Mouse (Mus musculus) erythroblast, embryonic 14.5 days (primary cell): ENCODE results near the gene Thap11.

Source experiments
- GATA1 ChIP-seq: IDR thresholded peaks from 2 replicates; pipeline ENCODE4 v1.6.1; 2012; ENCODE audit warnings: low read length, inconsistent platforms, mixed read lengths
- TAL1 ChIP-seq: IDR thresholded peaks from 3 replicates; pipeline ENCODE4 v1.6.1; 2012; ENCODE audit warnings: low read length, inconsistent platforms, mixed read lengths

DNA sequence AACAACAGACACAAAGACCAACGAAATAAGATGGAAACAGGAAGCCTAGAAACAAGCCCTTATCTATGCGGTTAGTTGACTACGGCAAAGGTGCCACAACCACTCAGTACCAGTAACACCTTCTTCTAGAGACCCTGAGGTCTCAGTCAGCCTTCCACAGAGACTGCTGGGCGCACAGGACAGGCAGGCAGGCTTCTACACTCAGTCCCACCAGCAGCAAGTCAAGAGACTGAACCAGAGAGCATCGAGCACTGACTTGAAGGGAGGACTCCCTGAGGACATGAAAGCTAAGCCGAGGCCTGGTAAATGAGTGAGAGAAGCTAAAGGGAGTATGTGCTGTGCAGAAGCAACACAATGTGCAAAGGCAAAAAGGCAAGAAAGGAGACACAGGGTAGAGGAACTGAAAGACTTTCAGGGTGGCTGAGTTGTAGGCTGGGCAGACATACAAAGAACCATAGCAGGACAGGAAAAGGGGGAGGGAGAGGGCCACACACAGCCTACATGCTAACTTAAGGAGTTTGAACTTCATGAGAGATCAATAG lies 44.6 kb upstream of the Thap11 start:
- TF ChIP-seq TAL1 (no peak), GATA1 (no peak)
